Mouse (Mus musculus) brain, embryonic 14.5 days (tissue): Measurements from ENCODE around the gene Il1rl2.

ENCODE experiments used
- CTCF ChIP-seq: fragments of 200-500 bp; IDR thresholded peaks from 2 replicates; pipeline ENCODE4 v1.5.1; 2012; ENCODE audit warnings: inconsistent platforms, mild to moderate bottlenecking, moderate library complexity, borderline replicate concordance; ENCODE audit not compliant: insufficient read depth, insufficient read length; ENCODE audit errors: extremely low read depth
- POLR2A ChIP-seq: fragments of 200-500 bp; IDR thresholded peaks from 2 replicates; pipeline ENCODE4 v1.6.1; 2012; ENCODE audit warnings: mild to moderate bottlenecking, inconsistent platforms, borderline replicate concordance; ENCODE audit not compliant: poor library complexity, insufficient read depth, insufficient read length, severe bottlenecking; ENCODE audit errors: extremely low read depth

- TF ChIP-seq CTCF = no peak
- no peak for TF ChIP-seq POLR2A
These were observed 60.6 kb downstream of the Il1rl2 start for GRCm38 (mm10) chr1:40384931-40385545.
